Mouse (Mus musculus): ENCODE data around the gene Gm10974. TPM values are rescaled to one million over a fixed set of nuclear protein-coding genes. Genes with fewer than 3 reads are reported as not detected.

Gm10974 gene
- polyA plus RNA-seq, 2 experiments: not detected

GRCm38 (mm10) chr7:66409433-66409832, 43.7 kb downstream of the Gm10974 start:
- TF ChIP-seq POLR2A (IDR thresholded peaks at IDR 0.05; ENCODE audit: borderline replicate concordance, extremely low read depth, insufficient read depth, insufficient read length): no peak
- H3K4me2 ChIP-seq (replicated peaks; ENCODE audit: low read depth, low read length, severe bottlenecking): no peak overlapping the region
- H3K36me3 ChIP-seq (ENCODE audit: control insufficient read depth, insufficient read depth, low read length): no peaks in the 10 kb centered on the region
- H3K9ac ChIP-seq (ENCODE audit: low read depth, low read length, severe bottlenecking): no peak overlapping the region
- no peak for ATAC-seq (ENCODE audit: low FRiP score, low read depth)
- H3K4me1 ChIP-seq (ENCODE audit: control insufficient read depth, insufficient read depth, low read length): peaks cover 15% of the 10 kb centered on the region
- H3K9me3 ChIP-seq (ENCODE audit: control insufficient read depth, low read length): no peaks in the 10 kb centered on the region
- no peaks in the 10 kb centered on the region for H3K27me3 ChIP-seq (ENCODE audit: control insufficient read depth, insufficient read depth, low read length)
- no peak overlapping the region for H3K4me3 ChIP-seq (replicated peaks; ENCODE audit: low read length)
- 68% methylated on average over 6 of the region's 6 CpGs for WGBS
- H3K27ac ChIP-seq (replicated peaks; ENCODE audit: low read depth, low read length): no peak overlapping the region
- DNase-seq (ENCODE audit: low spot score): peak; percentile 55

DNA sequence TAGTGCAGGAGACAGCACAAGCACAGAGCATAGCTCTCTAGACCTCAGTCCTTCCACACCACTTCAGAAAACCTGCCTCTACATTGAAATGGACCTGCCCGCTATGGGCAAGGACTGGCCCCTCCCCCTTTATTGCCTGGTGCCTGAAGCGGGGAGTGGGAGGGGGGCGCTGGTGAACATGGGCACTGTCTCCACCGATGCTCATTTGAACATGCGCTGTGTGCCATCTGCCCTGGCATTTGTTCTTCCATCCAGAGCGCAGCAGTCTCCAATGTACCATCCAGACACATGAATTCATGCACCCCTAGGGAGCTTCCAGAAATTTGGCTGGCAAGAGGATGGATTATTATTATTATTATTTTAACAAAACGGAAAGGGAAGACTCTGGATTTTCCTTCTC, 47.4 kb downstream of the Gm10974 start:
- Histone ChIP-seq H3K4me2 (replicated peaks; ENCODE audit: low read depth, low read length, severe bottlenecking) (no peak overlapping the region), H3K27ac (replicated peaks; ENCODE audit: low read depth, low read length) (no peak overlapping the region), H3K36me3 (ENCODE audit: control insufficient read depth, insufficient read depth, low read length) (no peaks in the 10 kb centered on the region), H3K4me3 (replicated peaks; ENCODE audit: low read length) (no peak overlapping the region), H3K27me3 (ENCODE audit: control insufficient read depth, insufficient read depth, low read length) (no peaks in the 10 kb centered on the region), H3K9me3 (ENCODE audit: control insufficient read depth, low read length) (no peaks in the 10 kb centered on the region), H3K4me1 (ENCODE audit: control insufficient read depth, insufficient read depth, low read length) (no peaks in the 10 kb centered on the region), H3K9ac (ENCODE audit: low read depth, low read length, severe bottlenecking) (no peak overlapping the region)
- 82% methylated on average over 7 of the region's 7 CpGs for WGBS
- ATAC-seq (ENCODE audit: low FRiP score, low read depth) (no peak), DNase-seq (ENCODE audit: low spot score) (no peak)
- TF ChIP-seq POLR2A (IDR thresholded peaks at IDR 0.05; ENCODE audit: borderline replicate concordance, extremely low read depth, insufficient read depth, insufficient read length): no peak

DNA sequence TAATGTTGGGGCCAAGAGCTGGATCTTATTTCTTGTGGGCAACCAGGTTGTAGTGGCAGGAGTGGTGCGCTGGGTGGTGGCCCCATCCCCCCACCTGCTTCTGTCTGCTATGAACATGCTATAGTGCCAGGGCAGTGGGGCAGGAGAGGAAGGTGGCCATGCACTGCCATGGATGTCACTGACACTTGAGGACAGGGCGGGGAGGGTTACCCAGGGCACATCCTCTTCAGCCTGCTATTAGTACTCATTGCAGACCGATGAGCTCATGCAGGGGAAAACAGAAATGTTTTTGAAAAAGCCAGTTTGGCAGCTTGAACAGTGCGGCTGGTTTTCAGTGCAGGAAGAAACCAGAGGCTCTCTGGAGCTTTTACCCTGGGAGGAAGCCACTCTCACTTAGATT, 51.1 kb downstream of the Gm10974 start:
- Histone ChIP-seq H3K9me3 (ENCODE audit: control insufficient read depth, low read length) (no peaks in the 10 kb centered on the region), H3K36me3 (ENCODE audit: control insufficient read depth, insufficient read depth, low read length) (no peaks in the 10 kb centered on the region), H3K27me3 (ENCODE audit: control insufficient read depth, insufficient read depth, low read length) (no peaks in the 10 kb centered on the region), H3K4me3 (replicated peaks; ENCODE audit: low read length) (no peak overlapping the region), H3K4me1 (ENCODE audit: control insufficient read depth, insufficient read depth, low read length) (no peaks in the 10 kb centered on the region), H3K9ac (ENCODE audit: low read depth, low read length, severe bottlenecking) (no peak overlapping the region), H3K4me2 (replicated peaks; ENCODE audit: low read depth, low read length, severe bottlenecking) (no peak overlapping the region), H3K27ac (replicated peaks; ENCODE audit: low read depth, low read length) (no peak overlapping the region)
- 71% methylated on average over 4 of the region's 4 CpGs for WGBS
- no peak for DNase-seq (ENCODE audit: low spot score)
- no peak for TF ChIP-seq POLR2A (IDR thresholded peaks at IDR 0.05; ENCODE audit: borderline replicate concordance, extremely low read depth, insufficient read depth, insufficient read length)
- no peak for ATAC-seq (ENCODE audit: low FRiP score, low read depth)

GRCm38 (mm10) chr7:66418981-66419380, 53.3 kb downstream of the Gm10974 start:
- no peak overlapping the region for H3K9ac ChIP-seq (ENCODE audit: low read depth, low read length, severe bottlenecking)
- ATAC-seq (ENCODE audit: low FRiP score, low read depth): no peak
- no peak overlapping the region for H3K4me2 ChIP-seq (replicated peaks; ENCODE audit: low read depth, low read length, severe bottlenecking)
- WGBS: 53% methylated on average over 12 of the region's 12 CpGs
- TF ChIP-seq POLR2A (IDR thresholded peaks at IDR 0.05; ENCODE audit: borderline replicate concordance, extremely low read depth, insufficient read depth, insufficient read length): no peak
- no peak overlapping the region for H3K4me3 ChIP-seq (replicated peaks; ENCODE audit: low read length)
- H3K36me3 ChIP-seq (ENCODE audit: control insufficient read depth, insufficient read depth, low read length): no peaks in the 10 kb centered on the region
- H3K9me3 ChIP-seq (ENCODE audit: control insufficient read depth, low read length): no peaks in the 10 kb centered on the region
- H3K27ac ChIP-seq (replicated peaks; ENCODE audit: low read depth, low read length): no peak overlapping the region
- no peaks in the 10 kb centered on the region for H3K27me3 ChIP-seq (ENCODE audit: control insufficient read depth, insufficient read depth, low read length)
- no peaks in the 10 kb centered on the region for H3K4me1 ChIP-seq (ENCODE audit: control insufficient read depth, insufficient read depth, low read length)
- DNase-seq (ENCODE audit: low spot score): no peak

- Histone ChIP-seq H3K9ac (ENCODE audit: low read depth, low read length, severe bottlenecking) (no peak overlapping the region), H3K4me2 (replicated peaks; ENCODE audit: low read depth, low read length, severe bottlenecking) (no peak overlapping the region), H3K27me3 (ENCODE audit: control insufficient read depth, insufficient read depth, low read length) (peaks cover 24% of the 10 kb centered on the region), H3K4me1 (ENCODE audit: control insufficient read depth, insufficient read depth, low read length) (no peaks in the 10 kb centered on the region), H3K9me3 (ENCODE audit: control insufficient read depth, low read length) (no peaks in the 10 kb centered on the region), H3K36me3 (ENCODE audit: control insufficient read depth, insufficient read depth, low read length) (no peaks in the 10 kb centered on the region), H3K27ac (replicated peaks; ENCODE audit: low read depth, low read length) (no peak overlapping the region), H3K4me3 (replicated peaks; ENCODE audit: low read length) (no peak overlapping the region)
- no peak for TF ChIP-seq POLR2A (IDR thresholded peaks at IDR 0.05; ENCODE audit: borderline replicate concordance, extremely low read depth, insufficient read depth, insufficient read length)
- ATAC-seq (ENCODE audit: low FRiP score, low read depth) (no peak), DNase-seq (ENCODE audit: low spot score) (no peak)
- 63% methylated on average over 8 of the region's 8 CpGs for WGBS
Measured at GRCm38 (mm10) chr7:66421903-66422302, 56.2 kb downstream of the Gm10974 start.

GRCm38 (mm10) chr7:66427053-66427436, 61.3 kb downstream of the Gm10974 start:
- H3K9ac ChIP-seq (ENCODE audit: low read depth, low read length, severe bottlenecking): peak overlapping the region; percentile 55
- no peak for TF ChIP-seq POLR2A (IDR thresholded peaks at IDR 0.05; ENCODE audit: borderline replicate concordance, extremely low read depth, insufficient read depth, insufficient read length)
- DNase-seq (ENCODE audit: low spot score) (no peak), ATAC-seq (ENCODE audit: low FRiP score, low read depth) (no peak)
- 3% methylated on average over 22 of the region's 23 CpGs for WGBS
- H3K9me3 ChIP-seq (ENCODE audit: control insufficient read depth, low read length): no peaks in the 10 kb centered on the region
- no peaks in the 10 kb centered on the region for H3K36me3 ChIP-seq (ENCODE audit: control insufficient read depth, insufficient read depth, low read length)
- peak overlapping the region; percentile 50 for H3K4me3 ChIP-seq (replicated peaks; ENCODE audit: low read length)
- no peak overlapping the region for H3K27ac ChIP-seq (replicated peaks; ENCODE audit: low read depth, low read length)
- H3K4me2 ChIP-seq (replicated peaks; ENCODE audit: low read depth, low read length, severe bottlenecking): peak overlapping the region; percentile 99
- H3K27me3 ChIP-seq (ENCODE audit: control insufficient read depth, insufficient read depth, low read length): peaks cover 49% of the 10 kb centered on the region
- peaks cover 2% of the 10 kb centered on the region; the same call in 1 of the 2 replicates for H3K4me1 ChIP-seq (ENCODE audit: control insufficient read depth, insufficient read depth, low read length)

All from limb, embryonic 14.5 days (tissue).